Mouse (Mus musculus): ENCODE data around the gene Chrna1.
"Not testable (repeated sequence)": the region's sequence is repeated elsewhere in the genome, so short reads cannot be mapped to it uniquely, and the experiment has no call there.

Gene Chrna1

GRCm38 (mm10) chr2:73557956-73558355, 22.2 kb downstream of the Chrna1 start:
- no peak for DNase-seq (ENCODE audit: extremely low read depth, low read depth)

- not testable (repeated sequence) for DNase-seq (ENCODE audit: extremely low read depth, low read depth)
Observed at GRCm38 (mm10) chr2:73557061-73557460, 23.1 kb downstream of the Chrna1 start.

GRCm38 (mm10) chr2:73554389-73554788, 25.7 kb downstream of the Chrna1 start:
- no peak for DNase-seq (ENCODE audit: extremely low read depth, low read depth)

- DNase-seq (ENCODE audit: extremely low read depth, low read depth), result no peak
Observed at GRCm38 (mm10) chr2:73552926-73553325, 27.2 kb downstream of the Chrna1 start.

- peak; percentile 54 for DNase-seq (ENCODE audit: extremely low read depth, low read depth)
Observed at GRCm38 (mm10) chr2:73550725-73551124, 29.4 kb downstream of the Chrna1 start.

- DNase-seq (ENCODE audit: extremely low read depth, low read depth), result no peak
Observed at GRCm38 (mm10) chr2:73548542-73548941, 31.6 kb downstream of the Chrna1 start.

GRCm38 (mm10) chr2:73547256-73547655, 32.9 kb downstream of the Chrna1 start:
- no peak for DNase-seq (ENCODE audit: extremely low read depth, low read depth)

- no peak for DNase-seq (ENCODE audit: extremely low read depth, low read depth)
Observed at GRCm38 (mm10) chr2:73545556-73545955, 34.6 kb downstream of the Chrna1 start.

- peak; percentile 87 for DNase-seq (ENCODE audit: extremely low read depth, low read depth)
Observed at GRCm38 (mm10) chr2:73540450-73541162, 39.5 kb downstream of the Chrna1 start.

- peak; percentile 28 for DNase-seq (ENCODE audit: extremely low read depth, low read depth)
Observed at GRCm38 (mm10) chr2:73539697-73540096, 40.4 kb downstream of the Chrna1 start.

GRCm38 (mm10) chr2:73539141-73539540, 41.0 kb downstream of the Chrna1 start:
- DNase-seq (ENCODE audit: extremely low read depth, low read depth), result no peak

GRCm38 (mm10) chr2:73538590-73538989, 41.5 kb downstream of the Chrna1 start:
- no peak for DNase-seq (ENCODE audit: extremely low read depth, low read depth)

- DNase-seq (ENCODE audit: extremely low read depth, low read depth), result no peak
Observed at GRCm38 (mm10) chr2:73536091-73536783, 43.9 kb downstream of the Chrna1 start.

- DNase-seq (ENCODE audit: extremely low read depth, low read depth), result no peak
Observed at GRCm38 (mm10) chr2:73534720-73535119, 45.4 kb downstream of the Chrna1 start.

GRCm38 (mm10) chr2:73530487-73530886, 49.7 kb downstream of the Chrna1 start:
- peak; percentile 25 for DNase-seq (ENCODE audit: extremely low read depth, low read depth)

- DNase-seq (ENCODE audit: extremely low read depth, low read depth), result peak; percentile 25
Observed at GRCm38 (mm10) chr2:73529356-73530330, 50.5 kb downstream of the Chrna1 start, which contains the start of gene Wipf1. Gene Wipf1 (minus strand): TSS chr2:73529734.

- DNase-seq (ENCODE audit: extremely low read depth, low read depth), result no peak
Observed at GRCm38 (mm10) chr2:73528516-73529355, 51.4 kb downstream of the Chrna1 start.

- DNase-seq (ENCODE audit: extremely low read depth, low read depth), result no peak
Observed at GRCm38 (mm10) chr2:73527956-73528355, 52.2 kb downstream of the Chrna1 start.

- no peak for DNase-seq (ENCODE audit: extremely low read depth, low read depth)
Observed at GRCm38 (mm10) chr2:73526691-73527090, 53.4 kb downstream of the Chrna1 start.

- DNase-seq (ENCODE audit: extremely low read depth, low read depth), result no peak
Observed at GRCm38 (mm10) chr2:73522891-73523290, 57.2 kb downstream of the Chrna1 start.

- DNase-seq (ENCODE audit: extremely low read depth, low read depth), result no peak
Observed at GRCm38 (mm10) chr2:73522336-73522735, 57.8 kb downstream of the Chrna1 start.

Measured in MEL-GATA-1-ER (cell line).